Mouse (Mus musculus): Measurements from ENCODE around the gene Pamr1.

Pamr1 gene

GRCm38 (mm10) chr2:102549611-102550266 lies at the start of gene Pamr1:
Pamr1 (plus strand) TSS chr2:102550012.
- no peak for DNase-seq

DNA sequence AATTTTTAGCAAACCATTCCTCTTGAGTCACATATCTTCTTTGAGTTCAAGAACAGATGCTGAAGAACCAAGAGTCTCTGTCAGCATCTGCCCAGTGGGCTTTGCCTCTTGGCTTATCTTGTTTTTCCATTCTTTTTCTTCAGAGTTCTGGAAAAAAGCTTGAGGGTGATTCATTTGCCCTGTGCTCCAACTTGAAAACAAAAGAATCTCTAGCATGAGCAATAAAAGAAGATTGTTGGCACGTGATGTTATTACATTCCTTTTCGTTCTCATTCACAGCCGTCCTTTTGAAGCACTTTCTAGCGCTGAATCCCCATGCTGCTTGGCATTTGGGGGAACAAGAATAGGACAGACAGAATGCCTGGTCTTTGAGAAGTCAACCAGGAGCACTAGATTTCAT lies 42.2 kb upstream of the Pamr1 start:
- DNase-seq = no peak

DNA sequence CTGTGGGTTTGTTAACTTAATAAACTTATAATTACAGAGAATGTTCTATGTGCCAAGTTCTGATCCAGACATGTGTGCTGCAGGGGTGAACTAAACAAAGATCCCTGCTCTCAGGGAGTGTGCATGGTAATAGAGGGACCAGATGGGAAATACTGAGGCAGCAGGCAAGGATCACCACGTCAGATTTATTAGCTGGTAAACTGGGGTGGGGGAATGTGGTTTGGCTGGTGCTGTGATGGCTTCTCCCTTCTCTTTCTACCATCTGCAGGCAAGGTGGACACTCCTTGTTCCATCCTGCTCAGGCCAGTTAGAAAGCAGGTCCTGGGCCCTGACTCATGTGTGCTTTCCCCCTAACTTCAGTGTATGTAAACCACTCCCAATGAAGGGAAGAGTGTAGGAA lies 41.7 kb upstream of the Pamr1 start:
- DNase-seq = no peak

DNA sequence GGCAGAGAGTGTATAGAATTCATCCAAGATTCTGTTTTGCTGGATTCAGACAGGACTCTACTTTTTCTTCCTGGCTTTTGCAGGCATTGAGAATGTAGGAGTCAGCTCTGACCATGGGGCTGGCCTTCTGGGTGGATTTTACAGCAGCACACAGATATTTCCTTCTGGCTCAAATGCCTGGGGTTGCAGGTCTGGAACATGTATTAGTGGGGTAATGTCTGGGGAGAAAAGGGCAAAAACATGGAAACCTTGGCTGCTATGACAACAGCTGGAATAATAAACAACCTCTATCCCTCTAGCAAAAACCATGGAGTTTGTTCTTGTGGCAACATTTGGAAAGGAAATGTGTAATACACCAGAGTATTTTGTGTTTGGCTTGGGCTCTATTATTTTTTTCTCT lies 29.9 kb upstream of the Pamr1 start:
- DNase-seq = no peak

GRCm38 (mm10) chr2:102527563-102527962 lies 22.2 kb upstream of the Pamr1 start:
- no peak for DNase-seq

DNA sequence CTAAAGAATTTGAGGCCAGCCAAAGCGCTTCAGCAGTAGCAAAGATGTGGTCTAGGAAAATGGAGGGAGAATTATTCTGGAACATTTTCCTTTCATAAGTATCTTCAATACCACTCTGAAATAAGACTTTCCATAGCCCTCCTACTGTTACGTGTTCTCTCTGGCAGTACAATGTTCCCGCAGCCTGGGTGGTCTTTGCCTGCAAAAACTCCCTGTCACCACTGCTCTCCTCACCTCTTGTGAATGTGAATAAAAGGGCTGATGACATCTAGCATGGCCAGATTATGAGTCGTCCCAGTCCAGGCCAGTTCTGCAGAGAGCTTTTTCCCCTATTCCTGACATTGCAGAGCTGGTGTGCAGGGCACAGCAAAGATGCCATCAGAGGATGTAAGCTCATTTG lies 16.4 kb upstream of the Pamr1 start:
- DNase-seq = no peak

DNA sequence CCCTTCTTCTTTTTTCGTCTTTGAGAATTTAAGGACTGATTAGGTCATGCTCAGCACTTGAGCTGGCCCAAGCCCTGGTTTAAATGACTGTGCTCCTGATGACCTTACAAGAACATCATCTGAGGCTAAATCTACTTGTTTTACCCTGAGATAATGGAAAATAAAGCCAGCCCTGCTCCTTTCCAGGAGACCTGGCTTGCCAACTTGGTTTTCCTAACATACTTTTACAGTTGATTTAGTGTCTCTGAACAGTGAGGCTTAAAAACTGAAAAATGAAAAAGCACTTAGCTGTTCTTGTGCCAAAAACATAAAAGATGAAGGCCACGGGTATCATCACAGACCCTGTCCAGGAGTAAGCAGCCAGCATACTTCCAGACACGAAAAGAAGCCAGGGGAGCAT lies 13.0 kb upstream of the Pamr1 start:
- no peak for DNase-seq

GRCm38 (mm10) chr2:102540438-102541230 lies 9.2 kb upstream of the Pamr1 start:
- DNase-seq = no peak

DNA sequence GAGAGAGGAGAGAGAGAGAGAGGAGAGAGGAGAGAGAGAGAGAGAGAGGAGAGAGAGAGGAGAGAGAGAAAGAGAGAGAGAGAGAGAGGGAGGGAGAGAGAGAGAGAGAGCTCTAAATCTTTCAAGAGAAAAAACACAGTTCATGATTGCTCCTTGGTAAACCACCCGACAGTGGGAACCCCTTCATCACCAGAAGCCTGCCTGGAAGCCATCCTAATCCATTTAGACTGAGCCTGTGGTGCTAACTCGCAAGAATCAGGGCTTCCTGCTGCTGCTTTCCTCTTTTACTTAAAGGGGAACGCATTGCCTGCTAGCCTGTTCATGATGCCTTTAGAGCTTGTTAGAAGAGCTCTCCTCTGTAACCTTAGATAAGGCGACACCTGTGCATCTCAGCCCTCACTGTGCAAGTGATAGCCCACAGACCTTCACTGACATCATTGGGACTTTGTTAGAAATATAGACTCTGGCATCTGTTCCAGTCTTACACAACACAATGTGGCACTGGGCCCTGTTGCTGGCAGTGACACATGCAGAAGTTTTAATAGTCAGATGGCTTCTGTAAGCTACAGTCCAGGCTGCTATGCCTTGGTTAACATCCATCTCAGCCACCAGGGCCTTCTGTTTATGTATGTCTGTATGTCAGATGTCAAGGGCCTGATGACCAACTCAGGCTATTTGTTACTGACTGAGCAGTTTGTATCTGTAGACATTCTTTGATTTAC lies 8.2 kb upstream of the Pamr1 start:
- no peak for DNase-seq

GRCm38 (mm10) chr2:102543961-102544719 lies 5.7 kb upstream of the Pamr1 start:
- no peak for DNase-seq

DNA sequence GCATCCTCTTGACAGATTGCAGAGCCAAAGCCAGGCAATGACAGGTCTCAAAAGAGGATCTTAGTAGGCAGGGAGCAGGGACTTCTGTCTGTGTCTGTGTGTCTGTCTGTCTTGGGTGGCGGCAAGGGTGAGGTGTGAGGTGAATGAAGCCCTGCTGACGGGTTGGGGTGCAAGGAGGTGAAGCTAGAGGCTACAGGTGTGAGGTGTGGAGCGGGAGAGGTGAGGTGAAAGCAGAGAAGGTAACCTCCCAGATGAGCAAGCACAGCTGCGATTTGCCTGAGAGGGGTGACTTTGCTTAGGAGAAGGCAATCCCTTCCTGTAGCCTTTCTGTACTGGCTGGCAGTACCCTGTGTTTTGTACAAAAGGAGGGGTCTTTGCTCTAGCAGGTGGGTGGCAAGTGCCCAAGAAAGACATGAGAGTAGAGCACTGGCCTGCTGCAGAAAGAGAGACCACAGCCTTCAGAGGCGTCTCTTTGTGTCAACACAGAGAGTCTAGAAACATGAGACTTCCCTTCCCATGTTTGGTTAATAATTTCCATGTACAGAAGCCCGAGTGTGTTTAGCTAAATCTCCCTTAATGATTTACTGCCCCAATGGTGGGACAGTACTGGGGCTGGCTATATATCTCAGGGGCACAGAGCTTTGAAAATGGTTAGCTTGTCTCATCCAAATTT lies 1.2 kb downstream of the Pamr1 start:
- DNase-seq = no peak

- DNase-seq = no peak
Measured at GRCm38 (mm10) chr2:102551594-102551993, 1.8 kb downstream of the Pamr1 start.

DNA sequence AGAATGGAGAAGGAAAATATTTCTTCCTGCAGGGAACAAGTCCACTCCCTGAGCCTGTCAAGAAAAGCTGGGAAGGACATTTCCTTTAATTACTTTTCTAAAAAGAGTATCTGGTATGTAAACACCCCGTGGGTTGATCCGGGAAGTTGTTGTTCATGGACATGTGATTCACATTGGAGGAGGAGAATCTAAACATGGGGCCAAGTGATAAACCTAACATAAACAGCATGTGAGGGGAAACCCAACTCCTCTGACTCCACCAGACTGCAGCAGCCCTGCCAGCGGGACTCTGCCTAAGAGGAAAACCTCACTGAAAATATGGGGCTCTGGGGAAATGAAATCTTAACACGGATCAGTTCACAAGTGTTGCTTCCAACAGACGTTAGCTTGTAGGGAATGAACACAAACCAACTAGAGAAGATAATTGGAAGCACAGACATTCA lies 2.3 kb downstream of the Pamr1 start:
- DNase-seq = no peak

- DNase-seq = no peak
Measured at GRCm38 (mm10) chr2:102557085-102557484, 7.3 kb downstream of the Pamr1 start.

GRCm38 (mm10) chr2:102558965-102559364 lies 9.2 kb downstream of the Pamr1 start:
- no peak for DNase-seq

DNA sequence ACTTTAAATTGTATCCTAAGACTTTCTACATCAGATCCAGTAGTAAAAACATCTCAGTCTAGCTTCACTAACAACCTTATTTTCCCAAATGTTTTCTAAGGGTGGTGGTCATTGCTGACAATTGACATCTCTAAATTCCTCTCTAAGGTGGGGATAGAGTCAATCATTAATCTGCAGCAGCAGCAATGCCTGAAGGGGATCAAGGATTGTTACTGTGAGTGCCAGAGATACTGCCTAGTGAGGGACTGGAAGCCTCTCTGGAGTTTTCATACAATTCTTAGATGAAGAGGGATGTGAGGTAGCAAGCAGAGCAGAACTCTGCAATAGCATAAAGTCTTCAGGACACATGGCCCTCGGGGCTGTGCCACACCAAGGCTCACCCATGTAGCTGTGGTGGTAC lies 14.0 kb downstream of the Pamr1 start:
- DNase-seq = no peak

- DNase-seq = no peak
Measured at GRCm38 (mm10) chr2:102579248-102579647, 29.4 kb downstream of the Pamr1 start.

DNA sequence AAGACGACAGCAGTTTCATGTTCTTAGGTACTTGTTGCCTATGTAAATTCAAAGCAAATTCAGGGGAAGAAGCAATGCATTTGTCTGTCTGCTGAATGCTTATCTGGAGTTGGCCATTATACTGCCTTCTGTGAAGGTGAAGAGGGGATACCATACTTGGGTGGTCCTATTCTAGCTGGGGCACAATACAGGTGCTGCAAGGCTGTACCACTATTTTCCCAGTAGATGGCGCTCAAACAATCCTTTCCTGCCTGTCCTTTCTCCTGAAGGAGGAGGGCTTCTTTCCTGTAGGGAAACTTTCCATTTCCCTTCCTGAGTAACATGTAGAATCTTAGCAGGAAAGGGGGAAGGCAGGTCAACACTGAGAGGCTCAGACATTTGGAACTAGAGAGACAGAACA lies 40.2 kb downstream of the Pamr1 start:
- DNase-seq = no peak

DNA sequence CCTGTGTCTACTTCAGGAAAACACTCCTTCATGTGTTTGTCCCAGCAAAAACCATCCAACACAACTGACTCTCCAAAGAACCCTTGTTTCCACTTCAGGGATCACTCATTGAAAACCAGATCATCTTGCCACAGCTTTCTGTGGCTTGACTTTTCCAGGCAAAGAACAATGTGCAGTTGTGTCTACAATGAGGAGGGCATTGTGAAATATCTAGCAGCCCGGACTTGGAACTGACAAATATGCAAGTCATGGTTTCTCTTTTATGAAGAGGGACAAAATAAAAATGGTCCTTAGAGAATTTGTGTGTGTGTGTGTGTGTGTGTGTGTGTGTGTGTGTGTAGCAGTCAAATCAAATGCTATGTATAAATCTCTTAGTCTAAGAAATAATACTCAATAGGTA lies 44.7 kb downstream of the Pamr1 start:
- DNase-seq = no peak

DNA sequence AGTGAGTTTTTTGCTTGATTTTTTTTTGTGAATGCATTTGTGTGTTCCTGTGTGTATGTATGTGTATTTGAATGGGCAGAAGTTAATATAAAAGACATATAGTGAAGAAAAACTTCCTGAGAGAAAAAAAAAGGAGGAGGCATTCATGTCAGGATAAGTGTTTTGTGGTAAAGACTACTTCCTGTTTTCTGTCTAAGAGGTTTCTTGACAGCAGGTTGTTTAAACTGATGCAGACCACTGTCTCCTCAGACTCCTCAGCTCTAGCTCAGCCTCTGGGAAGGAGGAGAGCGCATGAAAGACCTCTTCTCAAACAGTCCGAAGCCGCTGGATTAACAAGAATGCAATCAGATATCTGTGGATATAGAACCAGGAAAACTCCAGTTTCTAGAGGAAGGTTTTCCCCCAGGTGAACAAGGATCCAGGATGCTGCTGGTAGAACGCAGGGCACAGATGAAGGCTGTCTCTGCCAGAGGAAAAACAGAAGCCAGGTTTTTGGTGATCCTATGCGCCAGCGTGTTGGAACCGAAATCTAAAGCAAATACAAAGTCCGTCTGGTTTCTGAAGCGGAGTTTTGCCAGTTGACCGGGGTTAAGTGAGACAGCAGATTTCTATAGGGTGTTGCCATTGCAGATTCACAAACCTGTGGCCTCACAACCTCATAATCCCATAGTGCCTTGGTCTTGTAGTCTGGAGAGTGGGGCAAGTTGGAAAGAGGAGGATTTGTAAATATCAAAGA lies 45.8 kb downstream of the Pamr1 start:
- no peak for DNase-seq

- no peak for DNase-seq
Measured at GRCm38 (mm10) chr2:102598911-102599721, 49.3 kb downstream of the Pamr1 start.

All from spleen, adult 18-20 months (tissue).